Mouse (Mus musculus): ENCODE measurements at regions not wholly inside any gene's neighbourhood (a gene's known extent, or its start where the extent isn't known, plus 50 kb on each side); places are given as distances from the start of the nearest gene placed in this dataset.

DNA sequence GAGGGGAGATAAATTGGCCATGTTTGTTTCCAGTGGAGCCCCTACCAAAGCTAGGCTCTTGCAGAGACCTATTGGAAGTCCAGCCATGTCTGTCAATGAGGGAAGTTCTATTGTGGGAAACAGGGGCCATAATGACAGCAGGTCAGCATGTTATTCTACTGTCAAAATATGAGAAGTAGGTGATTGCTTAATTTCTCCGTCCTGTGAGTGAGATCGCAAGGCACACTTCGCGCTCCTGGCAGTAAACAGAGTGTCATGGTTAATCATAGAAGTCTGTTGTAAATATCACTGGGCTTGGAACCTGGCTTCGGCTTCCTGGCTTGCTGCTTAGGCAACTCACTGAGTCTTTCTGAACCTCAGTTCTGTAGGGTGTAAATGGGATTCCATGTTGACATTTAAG, 72.5 kb upstream of the Ccdc122 start:
- 91% methylated on average over 5 of the region's 5 CpGs for WGBS
- no peaks in the 10 kb centered on the region for H3K36me3 ChIP-seq
- no peak overlapping the region for H3K9ac ChIP-seq (replicated peaks)
- no peaks in the 10 kb centered on the region for H3K27me3 ChIP-seq
- H3K9me3 ChIP-seq: no peaks in the 10 kb centered on the region
- no peak for ATAC-seq (ENCODE audit: low FRiP score, low read depth)
- H3K4me2 ChIP-seq (replicated peaks): no peak overlapping the region
- no peak overlapping the region for H3K27ac ChIP-seq (replicated peaks)
- H3K4me1 ChIP-seq: no peaks in the 10 kb centered on the region
- no peak overlapping the region for H3K4me3 ChIP-seq

DNA sequence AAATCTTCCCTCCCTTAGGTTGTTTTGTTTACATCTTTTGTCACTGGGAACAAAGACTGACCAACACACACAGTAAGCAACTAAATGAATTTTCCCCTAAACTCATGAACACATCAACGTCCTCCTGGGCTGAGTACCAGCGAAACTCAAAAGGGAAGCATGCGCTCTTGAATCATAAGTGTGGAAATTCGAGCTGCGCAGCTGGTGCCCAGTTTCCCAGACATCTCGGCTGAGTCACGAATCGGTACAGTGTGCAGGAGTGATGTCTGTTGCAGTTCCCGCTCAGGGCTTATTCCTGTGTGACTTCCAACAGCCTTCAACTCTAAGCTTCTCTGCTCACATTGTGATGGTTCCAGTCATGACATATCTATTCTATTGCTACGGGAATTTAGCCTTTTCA, 77.7 kb upstream of the Ccdc122 start:
- Histone ChIP-seq H3K4me3 (no peak overlapping the region), H3K4me1 (0 out of 2 replicates have a peak, but pooled peaks cover 5% of the 10 kb centered on the region), H3K27ac (replicated peaks) (no peak overlapping the region), H3K36me3 (no peaks in the 10 kb centered on the region), H3K9ac (replicated peaks) (no peak overlapping the region), H3K9me3 (no peaks in the 10 kb centered on the region), H3K4me2 (replicated peaks) (no peak overlapping the region), H3K27me3 (no peaks in the 10 kb centered on the region)
- no peak for ATAC-seq (ENCODE audit: low FRiP score, low read depth)
- 82% methylated on average over 10 of the region's 10 CpGs for WGBS

- no peak overlapping the region for H3K27ac ChIP-seq (replicated peaks)
- H3K4me2 ChIP-seq (replicated peaks): no peak overlapping the region
- 40% methylated on average over 2 of the region's 2 CpGs for WGBS
These were observed 79.4 kb upstream of the Ccdc122 start for GRCm38 (mm10) chr14:76957136-76957535.

GRCm38 (mm10) chr14:76953171-76953570, 83.4 kb upstream of the Ccdc122 start:
- Histone ChIP-seq H3K27me3 (no peaks in the 10 kb centered on the region), H3K9me3 (no peaks in the 10 kb centered on the region), H3K9ac (replicated peaks) (no peak overlapping the region), H3K36me3 (no peaks in the 10 kb centered on the region), H3K4me3 (no peak overlapping the region), H3K4me1 (peaks cover 4% of the 10 kb centered on the region; the same call in 1 of the 2 replicates), H3K4me2 (replicated peaks) (no peak overlapping the region), H3K27ac (replicated peaks) (no peak overlapping the region)
- WGBS: 100% methylated on average over 2 of the region's 2 CpGs
- no peak for ATAC-seq (ENCODE audit: low FRiP score, low read depth)

More at GRCm38 (mm10) chr14:76957136-76957535, 79.4 kb upstream of the Ccdc122 start:
- H3K9me3 ChIP-seq: no peaks in the 10 kb centered on the region
- no peaks in the 10 kb centered on the region for H3K27me3 ChIP-seq
- no peak overlapping the region for H3K9ac ChIP-seq (replicated peaks)
- no peak for ATAC-seq (ENCODE audit: low FRiP score, low read depth)
- H3K4me3 ChIP-seq: no peak overlapping the region
- 0 out of 2 replicates have a peak, but pooled peaks cover 5% of the 10 kb centered on the region for H3K4me1 ChIP-seq
- H3K36me3 ChIP-seq: no peaks in the 10 kb centered on the region

- no peak overlapping the region for H3K4me2 ChIP-seq (replicated peaks)
- H3K4me1 ChIP-seq: peaks cover 4% of the 10 kb centered on the region; the same call in 1 of the 2 replicates
- no peak overlapping the region for H3K27ac ChIP-seq (replicated peaks)
- ATAC-seq (ENCODE audit: low FRiP score, low read depth): no peak
- no peak overlapping the region for H3K4me3 ChIP-seq
- H3K27me3 ChIP-seq: no peaks in the 10 kb centered on the region
- no peaks in the 10 kb centered on the region for H3K36me3 ChIP-seq
- H3K9ac ChIP-seq (replicated peaks): no peak overlapping the region
- WGBS: 82% methylated on average over 4 of the region's 4 CpGs
- H3K9me3 ChIP-seq: no peaks in the 10 kb centered on the region
These were observed 85.1 kb upstream of the Ccdc122 start for GRCm38 (mm10) chr14:76951450-76951849.

- Histone ChIP-seq H3K9me3 (no peaks in the 10 kb centered on the region), H3K4me1 (peaks cover 4% of the 10 kb centered on the region; the same call in 1 of the 2 replicates), H3K27me3 (no peaks in the 10 kb centered on the region), H3K9ac (replicated peaks) (no peak overlapping the region), H3K4me2 (replicated peaks) (no peak overlapping the region), H3K27ac (replicated peaks) (no peak overlapping the region), H3K4me3 (no peak overlapping the region), H3K36me3 (no peaks in the 10 kb centered on the region)
- WGBS: 86% methylated on average over 3 of the region's 3 CpGs
- ATAC-seq (ENCODE audit: low FRiP score, low read depth): no peak
These were observed 87.2 kb upstream of the Ccdc122 start for GRCm38 (mm10) chr14:76949388-76949787.

DNA sequence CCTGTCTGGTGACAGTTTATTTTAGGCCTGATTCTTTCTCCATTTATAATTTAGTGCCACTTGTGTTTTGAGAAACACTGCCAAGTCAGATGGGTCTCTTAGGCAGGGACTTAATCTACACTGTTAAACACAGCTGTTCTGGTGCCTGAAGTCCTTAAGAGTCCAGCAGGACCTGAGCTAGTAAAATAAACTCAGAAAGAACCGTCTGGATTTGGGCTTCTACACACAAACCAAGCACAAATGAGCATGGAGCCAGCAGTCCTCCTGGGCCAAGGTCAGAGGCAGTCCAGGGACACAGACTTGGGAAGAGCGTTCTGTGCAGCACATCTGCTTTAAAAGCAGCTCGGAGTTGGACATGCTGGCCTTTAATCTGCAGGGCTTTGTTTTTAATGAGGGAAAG, 87.6 kb upstream of the Ccdc122 start:
- no peak overlapping the region for H3K9ac ChIP-seq (replicated peaks)
- peaks cover 4% of the 10 kb centered on the region; the same call in 1 of the 2 replicates for H3K4me1 ChIP-seq
- no peak for ATAC-seq (ENCODE audit: low FRiP score, low read depth)
- 44% methylated on average over 3 of the region's 3 CpGs for WGBS
- no peak overlapping the region for H3K4me2 ChIP-seq (replicated peaks)
- H3K9me3 ChIP-seq: no peaks in the 10 kb centered on the region
- H3K36me3 ChIP-seq: no peaks in the 10 kb centered on the region
- H3K27me3 ChIP-seq: no peaks in the 10 kb centered on the region
- H3K4me3 ChIP-seq: no peak overlapping the region
- no peak overlapping the region for H3K27ac ChIP-seq (replicated peaks)

DNA sequence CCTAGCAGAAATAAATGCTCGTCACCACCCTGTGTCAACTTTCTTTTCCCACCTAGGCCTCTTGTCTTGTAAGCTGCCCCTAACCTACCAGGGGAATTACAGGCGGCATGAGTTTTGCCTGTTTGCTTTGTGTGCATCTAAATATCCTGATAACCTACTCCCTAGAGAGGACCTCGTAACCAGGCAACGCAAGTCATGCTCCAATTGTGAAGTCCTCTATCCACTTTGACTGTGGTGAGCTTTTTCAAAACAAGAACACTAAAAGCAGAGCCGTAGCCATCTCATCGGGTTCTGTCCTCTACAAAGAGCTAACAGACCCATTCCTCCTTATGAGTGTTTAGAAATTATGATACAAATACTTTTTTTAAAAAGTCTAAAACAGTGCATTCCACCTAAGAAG, 88.1 kb upstream of the Ccdc122 start:
- ATAC-seq (ENCODE audit: low FRiP score, low read depth): no peak
- no peaks in the 10 kb centered on the region for H3K36me3 ChIP-seq
- H3K27me3 ChIP-seq: no peaks in the 10 kb centered on the region
- no peaks in the 10 kb centered on the region for H3K9me3 ChIP-seq
- H3K4me3 ChIP-seq: no peak overlapping the region
- no peak overlapping the region for H3K9ac ChIP-seq (replicated peaks)
- 62% methylated on average over 6 of the region's 6 CpGs for WGBS
- no peak overlapping the region for H3K4me2 ChIP-seq (replicated peaks)
- H3K4me1 ChIP-seq: peaks cover 4% of the 10 kb centered on the region; the same call in 1 of the 2 replicates
- no peak overlapping the region for H3K27ac ChIP-seq (replicated peaks)

DNA sequence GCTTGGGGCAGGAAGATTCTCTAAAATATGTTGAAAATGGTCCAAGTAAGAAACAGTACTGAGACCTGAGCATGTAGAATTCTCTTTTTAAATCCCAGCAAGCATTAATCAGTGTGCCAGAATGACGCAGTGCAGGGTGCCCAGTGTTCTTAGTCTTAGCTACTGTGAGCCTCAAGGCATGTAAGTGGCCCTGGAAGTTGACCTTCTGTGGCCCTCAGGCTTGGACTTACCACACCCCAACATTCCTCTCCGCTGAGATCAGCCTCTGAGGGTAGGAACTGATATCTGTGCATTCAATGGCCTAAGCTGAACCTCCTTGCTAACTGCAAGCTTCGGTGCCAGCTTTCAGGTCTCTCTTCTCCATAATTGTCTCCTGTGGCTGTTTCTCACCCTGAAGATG, 89.4 kb upstream of the Ccdc122 start:
- Histone ChIP-seq H3K9ac (replicated peaks) (no peak overlapping the region), H3K36me3 (no peaks in the 10 kb centered on the region), H3K4me1 (peaks cover 4% of the 10 kb centered on the region; the same call in 1 of the 2 replicates), H3K9me3 (no peaks in the 10 kb centered on the region), H3K27ac (replicated peaks) (no peak overlapping the region), H3K4me2 (replicated peaks) (no peak overlapping the region), H3K4me3 (no peak overlapping the region), H3K27me3 (no peaks in the 10 kb centered on the region)
- 63% methylated on average over 3 of the region's 3 CpGs for WGBS
- no peak for ATAC-seq (ENCODE audit: low FRiP score, low read depth)

- H3K9ac ChIP-seq (replicated peaks): no peak overlapping the region
- H3K27me3 ChIP-seq: no peaks in the 10 kb centered on the region
- no peak overlapping the region for H3K4me2 ChIP-seq (replicated peaks)
- H3K4me1 ChIP-seq: 0 out of 2 replicates have a peak, but pooled peaks cover 4% of the 10 kb centered on the region
- H3K9me3 ChIP-seq: no peaks in the 10 kb centered on the region
- H3K36me3 ChIP-seq: no peaks in the 10 kb centered on the region
- no peak overlapping the region for H3K4me3 ChIP-seq
- 86% methylated on average over 6 of the region's 6 CpGs for WGBS
- no peak overlapping the region for H3K27ac ChIP-seq (replicated peaks)
- no peak for ATAC-seq (ENCODE audit: low FRiP score, low read depth)
These were observed 90.9 kb upstream of the Ccdc122 start for GRCm38 (mm10) chr14:76945626-76946025.

GRCm38 (mm10) chr14:76941474-76942212, 94.9 kb upstream of the Ccdc122 start:
- Histone ChIP-seq H3K4me3 (no peak overlapping the region), H3K27ac (replicated peaks) (no peak overlapping the region), H3K9me3 (no peaks in the 10 kb centered on the region), H3K4me1 (no peaks in the 10 kb centered on the region), H3K9ac (replicated peaks) (no peak overlapping the region), H3K27me3 (no peaks in the 10 kb centered on the region), H3K36me3 (no peaks in the 10 kb centered on the region), H3K4me2 (replicated peaks) (no peak overlapping the region)
- 75% methylated on average over 10 of the region's 10 CpGs for WGBS
- ATAC-seq (ENCODE audit: low FRiP score, low read depth): no peak

DNA sequence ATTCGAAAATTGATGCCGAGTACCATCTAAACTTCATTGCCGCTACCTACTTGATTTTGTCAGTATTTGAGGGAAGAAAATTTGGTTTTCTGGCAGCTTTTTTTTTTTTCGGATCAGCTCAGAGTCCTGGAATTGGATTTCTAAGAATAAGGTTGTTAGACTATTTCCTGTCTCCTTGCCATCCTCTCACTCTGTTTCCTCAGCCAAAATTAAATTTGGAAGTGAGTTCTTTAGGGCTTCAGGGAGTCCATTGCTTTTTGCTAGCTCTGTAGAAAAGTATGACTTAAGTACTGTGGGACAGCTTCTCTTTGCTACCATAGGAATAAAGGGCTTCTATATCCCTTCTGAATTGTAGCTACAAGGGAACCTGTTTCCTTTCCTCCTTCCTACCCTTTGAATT, 96.1 kb upstream of the Ccdc122 start:
- WGBS: 91% methylated on average over 4 of the region's 4 CpGs
- no peak overlapping the region for H3K27ac ChIP-seq (replicated peaks)
- H3K4me3 ChIP-seq: no peak overlapping the region
- no peaks in the 10 kb centered on the region for H3K36me3 ChIP-seq
- no peak for ATAC-seq (ENCODE audit: low FRiP score, low read depth)
- H3K9ac ChIP-seq (replicated peaks): no peak overlapping the region
- H3K27me3 ChIP-seq: no peaks in the 10 kb centered on the region
- H3K9me3 ChIP-seq: no peaks in the 10 kb centered on the region
- no peak overlapping the region for H3K4me2 ChIP-seq (replicated peaks)
- no peaks in the 10 kb centered on the region for H3K4me1 ChIP-seq

DNA sequence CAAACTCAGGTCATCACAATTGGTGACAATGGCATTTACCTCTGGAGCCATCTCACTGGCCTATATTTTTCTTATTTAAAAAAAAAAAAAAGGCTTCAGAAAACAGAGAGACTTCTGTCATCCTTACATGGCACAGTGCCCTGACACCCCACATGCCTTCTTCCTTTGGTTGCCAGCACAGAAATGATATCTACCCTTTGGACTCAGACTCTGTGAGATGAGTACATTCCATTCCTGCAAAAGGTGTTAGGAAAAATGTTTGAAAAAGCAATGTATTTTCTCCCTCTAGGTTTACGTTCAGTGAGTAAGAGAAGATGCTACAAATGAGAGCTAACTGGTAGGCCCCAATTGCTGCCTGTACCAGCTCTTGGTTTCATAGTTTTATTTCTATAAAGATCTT, 99.9 kb upstream of the Ccdc122 start:
- no peak overlapping the region for H3K9ac ChIP-seq (replicated peaks)
- H3K9me3 ChIP-seq: no peaks in the 10 kb centered on the region
- H3K27ac ChIP-seq (replicated peaks): no peak overlapping the region
- H3K27me3 ChIP-seq: no peaks in the 10 kb centered on the region
- no peak overlapping the region for H3K4me3 ChIP-seq
- H3K4me1 ChIP-seq: no peaks in the 10 kb centered on the region
- no peak overlapping the region for H3K4me2 ChIP-seq (replicated peaks)
- H3K36me3 ChIP-seq: no peaks in the 10 kb centered on the region
- 92% methylated on average over 1 of the region's 1 CpGs for WGBS
- no peak for ATAC-seq (ENCODE audit: low FRiP score, low read depth)

Measured in midbrain, embryonic 12.5 days (tissue).